Mouse (Mus musculus) activated CD4-positive, CD25-positive, alpha-beta regulatory T cell, adult 4 months (primary cell): ENCODE data around the gene Vmn2r60. TPM values are rescaled to one million over a fixed set of nuclear protein-coding genes. Genes with fewer than 3 reads are reported as not detected.
"Not testable (repeated sequence)": the region's sequence is repeated elsewhere in the genome, so short reads cannot be mapped to it uniquely, and the experiment has no call there.

ENCODE experiments used
- ATAC-seq: one replicate; pipeline ENCODE4 v1.8.0; 2017
- polyA plus RNA-seq, 2 experiments: library from polyadenylated mRNA; unstranded; fragments of 100-300 nt; shearing (Covaris generic); gene quantifications; one replicate each; pipeline ENCODE4 v1.2.1; 2017

The Vmn2r60 gene
- under 1 TPM in 1 of 2 experiments, not detected in 1; 0.07 TPM for polyA plus RNA-seq

DNA sequence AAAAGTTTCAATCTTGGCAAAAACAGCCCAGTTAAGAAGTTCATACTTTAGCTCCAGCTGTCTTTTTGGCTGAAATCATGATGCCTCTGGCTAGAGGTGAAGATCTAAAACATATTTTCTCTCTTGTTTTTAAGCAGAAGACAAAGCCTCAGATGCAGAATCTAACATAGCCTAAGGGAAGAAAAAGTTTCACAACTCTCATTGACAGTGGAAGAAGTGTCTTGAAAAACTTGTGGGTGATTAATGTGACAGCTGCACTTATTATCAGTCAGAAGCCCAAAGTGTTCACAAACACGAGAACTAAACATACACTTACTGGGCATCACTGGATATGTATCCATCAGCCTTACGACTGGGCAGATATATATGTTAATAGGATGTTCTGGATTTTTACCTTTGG, at the start of gene Vmn2r60:
TSS of gene Vmn2r60 (plus strand) at position 301 of the 400 bp plus-strand sequence.
- no peak for ATAC-seq

DNA sequence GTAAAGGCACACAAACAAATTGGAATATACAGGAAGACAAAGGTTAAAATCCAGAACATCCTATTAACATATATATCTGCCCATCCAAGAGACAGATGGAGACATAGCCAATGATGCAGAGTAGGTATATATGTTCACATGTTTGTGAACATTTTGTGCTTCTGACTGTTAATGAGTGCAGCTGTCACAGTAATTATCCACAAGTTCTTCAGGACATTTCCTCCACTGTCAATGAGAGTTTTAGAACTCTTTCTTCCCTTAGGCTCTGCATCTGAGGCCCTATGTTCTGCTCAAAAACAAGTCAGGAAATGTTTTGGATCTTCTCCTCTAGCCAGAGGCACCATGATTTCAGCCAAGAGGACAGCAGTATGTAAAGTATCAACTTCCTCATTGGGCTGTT, 48.6 kb upstream of the Vmn2r60 start, which contains the start of gene Vmn2r59:
TSS of gene Vmn2r59 (minus strand) at position 101 of the 400 bp plus-strand sequence.
- no peak for ATAC-seq

DNA sequence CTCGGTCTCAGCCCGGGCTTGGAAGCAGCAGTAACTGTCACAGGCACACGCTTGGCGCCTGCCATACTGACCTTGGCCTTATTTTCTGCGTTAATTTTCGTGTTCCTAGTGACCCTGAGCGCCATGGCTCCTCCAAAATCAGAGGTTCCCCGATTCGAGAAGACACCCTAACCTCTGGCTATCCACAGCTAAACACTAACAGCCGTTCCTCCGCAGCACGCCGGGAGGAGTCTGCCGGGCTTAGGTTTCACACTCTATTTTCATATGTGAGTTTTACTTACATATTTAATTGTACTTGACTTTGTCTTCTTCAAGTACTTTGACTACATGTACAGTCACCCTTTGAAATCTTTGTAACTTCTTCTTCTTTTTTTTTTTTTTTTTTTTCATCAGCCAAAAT, 509 bp upstream of the Vmn2r60 start:
- ATAC-seq, result not testable (repeated sequence)

Other genes starting within 250 kb of the Vmn2r60 start
- not detected for gene Vmn2r58, start 235.1 kb upstream of the Vmn2r60 start, polyA plus RNA-seq
- under 1 TPM in 1 of 2 experiments, not detected in 1; 0.05 TPM for gene Vmn2r59, start 48.7 kb upstream of the Vmn2r60 start, polyA plus RNA-seq
- not detected for gene Vmn2r61, start 152.3 kb downstream of the Vmn2r60 start, polyA plus RNA-seq